In the genomic region with DNA sequence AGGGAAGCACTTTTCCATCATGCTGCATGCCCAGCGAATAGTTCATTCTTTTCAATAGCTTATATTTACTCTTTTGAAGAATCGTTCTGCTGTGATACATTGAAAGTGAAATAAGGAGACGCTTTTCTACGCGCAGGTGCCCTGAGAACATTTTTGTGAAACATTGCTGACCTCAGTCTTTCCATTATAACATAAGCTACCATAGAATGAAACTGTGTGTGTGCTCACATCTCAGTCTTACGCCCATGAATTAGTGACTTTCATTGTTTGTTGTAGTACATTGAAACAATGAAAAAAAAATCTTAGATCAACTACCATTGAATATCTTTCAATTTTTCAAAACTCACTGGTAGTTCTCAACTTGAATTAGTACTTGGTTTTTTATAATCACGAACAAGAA, we compare ENCODE assay signal across 27 mouse cellular contexts.
"Had no signal": no experiment of that assay in that cellular context is flagged by ENCODE, and none has a peak within 500 bp of the region (broad histone marks: within the 10 kb centered on the region; RNA-seq: fewer than 3 reads in every experiment).

No protein-coding gene starts in this region.

- H3K9me3 ChIP-seq: embryonic facial prominence, embryonic 10.5 days; embryonic facial prominence, embryonic 12.5 days; embryonic facial prominence, embryonic 13.5 days; embryonic facial prominence, embryonic 15.5 days; forebrain, embryonic 10.5 days; forebrain, embryonic 12.5 days; forebrain, embryonic 13.5 days; forebrain, embryonic 15.5 days; heart, embryonic 10.5 days had no signal

- H3K4me1 ChIP-seq: forebrain, embryonic 10.5 days; forebrain, embryonic 12.5 days; forebrain, embryonic 13.5 days; forebrain, embryonic 15.5 days; heart, embryonic 10.5 days had no signal

- DNase-seq: cerebellum, adult 9-10 months; cerebellum, adult 9-11 months; cerebellum, postnatal 10 days; cerebellum, postnatal 14 days; cerebellum, postnatal 25 days; cerebellum, postnatal 36 days; embryo, embryonic 11 days; forebrain, postnatal 0 days; gastrocnemius, adult 2 months; gastrocnemius, postnatal 10 days; gastrocnemius, postnatal 14 days; gastrocnemius, postnatal 25 days; gastrocnemius, postnatal 36 days; heart, adult 18-20 months; heart, adult 2 months had no signal

- H3K27me3 ChIP-seq: embryonic facial prominence, embryonic 12.5 days; embryonic facial prominence, embryonic 13.5 days; embryonic facial prominence, embryonic 15.5 days; forebrain, embryonic 12.5 days; forebrain, embryonic 13.5 days; forebrain, embryonic 15.5 days had no signal

- H3K4me2 ChIP-seq: embryonic facial prominence, embryonic 12.5 days; embryonic facial prominence, embryonic 13.5 days; embryonic facial prominence, embryonic 15.5 days; forebrain, embryonic 12.5 days; forebrain, embryonic 13.5 days; forebrain, embryonic 15.5 days; heart, embryonic 11.5 days had no signal

- H3K27ac ChIP-seq: embryonic facial prominence, embryonic 10.5 days; embryonic facial prominence, embryonic 12.5 days; embryonic facial prominence, embryonic 13.5 days; embryonic facial prominence, embryonic 15.5 days; forebrain, embryonic 10.5 days; forebrain, embryonic 12.5 days; forebrain, embryonic 13.5 days; forebrain, embryonic 15.5 days; gastrocnemius, adult 2 months; heart, adult 2 months; heart, embryonic 10.5 days had no signal

- H3K36me3 ChIP-seq: embryonic facial prominence, embryonic 10.5 days; embryonic facial prominence, embryonic 12.5 days; embryonic facial prominence, embryonic 13.5 days; embryonic facial prominence, embryonic 15.5 days; forebrain, embryonic 10.5 days; forebrain, embryonic 12.5 days; forebrain, embryonic 15.5 days; heart, embryonic 10.5 days had no signal

- H3K9ac ChIP-seq: embryonic facial prominence, embryonic 12.5 days; embryonic facial prominence, embryonic 13.5 days; embryonic facial prominence, embryonic 15.5 days; forebrain, embryonic 12.5 days; forebrain, embryonic 13.5 days; forebrain, embryonic 15.5 days; forebrain, postnatal 0 days had no signal

- ATAC-seq: forebrain, embryonic 13.5 days; forebrain, embryonic 14.5 days; forebrain, embryonic 15.5 days; forebrain, postnatal 0 days had no signal

- H3K4me3 ChIP-seq: embryonic facial prominence, embryonic 10.5 days; embryonic facial prominence, embryonic 12.5 days; embryonic facial prominence, embryonic 13.5 days; embryonic facial prominence, embryonic 15.5 days; erythroblast, embryonic 14.5 days; forebrain, embryonic 10.5 days; forebrain, embryonic 12.5 days; forebrain, embryonic 13.5 days; forebrain, embryonic 15.5 days; gastrocnemius, adult 2 months; heart, adult 2 months; heart, embryonic 10.5 days had no signal
